Mouse (Mus musculus) frontal cortex, postnatal 36 days (tissue): Measurements from ENCODE around the gene Ahcyl2.
"Not testable (repeated sequence)": the region's sequence is repeated elsewhere in the genome, so short reads cannot be mapped to it uniquely, and the experiment has no call there.

Experiments used
- DNase-seq, 2 experiments: peaks; one replicate each; pipeline ENCODE4 v3.0.0; 2022; ENCODE audit warnings: low spot score in 2 of 2

The Ahcyl2 gene

GRCm38 (mm10) chr6:29815060-29815459 is 47.2 kb downstream of the Ahcyl2 start:
- DNase-seq = no peak

GRCm38 (mm10) chr6:29815634-29816033 is 47.8 kb downstream of the Ahcyl2 start:
- DNase-seq = no peak

- DNase-seq = not testable (repeated sequence)
Measured at GRCm38 (mm10) chr6:29816371-29816770, 48.6 kb downstream of the Ahcyl2 start.

- peak in 1 of 2 experiments; percentile 41 for DNase-seq
Measured at GRCm38 (mm10) chr6:29819309-29819708, 51.5 kb downstream of the Ahcyl2 start.

- DNase-seq = no peak
Measured at GRCm38 (mm10) chr6:29820314-29820713, 52.5 kb downstream of the Ahcyl2 start.

- no peak for DNase-seq
Measured at GRCm38 (mm10) chr6:29820926-29821325, 53.1 kb downstream of the Ahcyl2 start.

GRCm38 (mm10) chr6:29821770-29822169 is 54.0 kb downstream of the Ahcyl2 start:
- DNase-seq = no peak

- DNase-seq = no peak
Measured at GRCm38 (mm10) chr6:29825302-29825701, 57.5 kb downstream of the Ahcyl2 start.

GRCm38 (mm10) chr6:29827291-29828242 is 59.8 kb downstream of the Ahcyl2 start:
- no peak for DNase-seq

- no peak for DNase-seq
Measured at GRCm38 (mm10) chr6:29828574-29829234, 60.9 kb downstream of the Ahcyl2 start.

- DNase-seq = no peak
Measured at GRCm38 (mm10) chr6:29832356-29832755, 64.5 kb downstream of the Ahcyl2 start.

- DNase-seq = no peak
Measured at GRCm38 (mm10) chr6:29833117-29833516, 65.3 kb downstream of the Ahcyl2 start.

GRCm38 (mm10) chr6:29833568-29834255 is 65.9 kb downstream of the Ahcyl2 start:
- no peak for DNase-seq

GRCm38 (mm10) chr6:29835543-29836177 is 67.8 kb downstream of the Ahcyl2 start:
- no peak for DNase-seq

GRCm38 (mm10) chr6:29837579-29837978 is 69.8 kb downstream of the Ahcyl2 start:
- DNase-seq = no peak

GRCm38 (mm10) chr6:29838531-29838930 is 70.7 kb downstream of the Ahcyl2 start:
- no peak for DNase-seq

GRCm38 (mm10) chr6:29840008-29840407 is 72.2 kb downstream of the Ahcyl2 start:
- no peak for DNase-seq

- DNase-seq = no peak
Measured at GRCm38 (mm10) chr6:29841461-29841860, 73.7 kb downstream of the Ahcyl2 start.

GRCm38 (mm10) chr6:29847643-29848166 is 79.9 kb downstream of the Ahcyl2 start:
- no peak for DNase-seq

GRCm38 (mm10) chr6:29848808-29849207 is 81.0 kb downstream of the Ahcyl2 start:
- DNase-seq = no peak

- no peak for DNase-seq
Measured at GRCm38 (mm10) chr6:29850096-29850495, 82.3 kb downstream of the Ahcyl2 start.
